Mouse (Mus musculus): Measurements from ENCODE around the gene H2al1c. TPM values are rescaled to one million over a fixed set of nuclear protein-coding genes. Genes with fewer than 3 reads are reported as not detected.
"Not testable (repeated sequence)": the region's sequence is repeated elsewhere in the genome, so short reads cannot be mapped to it uniquely, and the experiment has no call there.

The H2al1c gene
- not detected in 2 replicates for polyA plus RNA-seq (2015; fragmentation: Nextera tagmentation; extraction: Ambion mirVana)

- H3K9me3 ChIP-seq; H3K27me3 ChIP-seq; H3K36me3 ChIP-seq; H3K27ac ChIP-seq; ATAC-seq; H3K4me3 ChIP-seq (replicated peaks); H3K4me1 ChIP-seq (replicated peaks); H3K4me2 ChIP-seq (replicated peaks); H3K9ac ChIP-seq (replicated peaks): not testable (repeated sequence)
- 75% methylated on average over 1 of the region's 6 CpGs for WGBS
Observed at GRCm38 (mm10) chrX:11305355-11305754, at the start of gene H2al1c. Gene H2al1c, plus strand, starts transcription at chrX:11305655.

GRCm38 (mm10) chrX:11264918-11265317 is 40.5 kb upstream of the H2al1c start:
- Histone ChIP-seq H3K4me3 (replicated peaks) (no peak overlapping the region), H3K4me1 (replicated peaks) (no peaks in the 10 kb centered on the region), H3K4me2 (replicated peaks) (no peak overlapping the region), H3K27me3 (no peaks in the 10 kb centered on the region), H3K36me3 (no peaks in the 10 kb centered on the region), H3K9me3 (no peaks in the 10 kb centered on the region), H3K27ac (no peak overlapping the region), H3K9ac (replicated peaks) (no peak overlapping the region)
- ATAC-seq: no peak
- 83% methylated on average over 8 of the region's 8 CpGs for WGBS

- no peak overlapping the region for H3K4me2 ChIP-seq (replicated peaks)
- no peak for ATAC-seq
- no peak overlapping the region for H3K9ac ChIP-seq (replicated peaks)
- no peaks in the 10 kb centered on the region for H3K27me3 ChIP-seq
- H3K4me3 ChIP-seq (replicated peaks): no peak overlapping the region
- no peak overlapping the region for H3K27ac ChIP-seq
- H3K4me1 ChIP-seq (replicated peaks): no peaks in the 10 kb centered on the region
- H3K9me3 ChIP-seq: no peaks in the 10 kb centered on the region
- 62% methylated on average over 7 of the region's 7 CpGs for WGBS
- no peaks in the 10 kb centered on the region for H3K36me3 ChIP-seq
Observed at GRCm38 (mm10) chrX:11267791-11268190, 37.7 kb upstream of the H2al1c start.

- WGBS: 76% methylated on average over 3 of the region's 3 CpGs
- ATAC-seq: no peak
- Histone ChIP-seq H3K4me3 (replicated peaks) (no peak overlapping the region), H3K4me2 (replicated peaks) (no peak overlapping the region), H3K27me3 (no peaks in the 10 kb centered on the region), H3K9ac (replicated peaks) (no peak overlapping the region), H3K27ac (no peak overlapping the region), H3K4me1 (replicated peaks) (no peaks in the 10 kb centered on the region), H3K36me3 (no peaks in the 10 kb centered on the region), H3K9me3 (no peaks in the 10 kb centered on the region)
Observed at GRCm38 (mm10) chrX:11269074-11269473, 36.4 kb upstream of the H2al1c start.

GRCm38 (mm10) chrX:11273190-11273589 is 32.3 kb upstream of the H2al1c start:
- 87% methylated on average over 3 of the region's 3 CpGs for WGBS
- H3K4me1 ChIP-seq (replicated peaks): no peaks in the 10 kb centered on the region
- H3K9ac ChIP-seq (replicated peaks): no peak overlapping the region
- H3K27ac ChIP-seq: no peak overlapping the region
- no peaks in the 10 kb centered on the region for H3K36me3 ChIP-seq
- H3K9me3 ChIP-seq: no peaks in the 10 kb centered on the region
- ATAC-seq: no peak
- H3K4me2 ChIP-seq (replicated peaks): no peak overlapping the region
- no peak overlapping the region for H3K4me3 ChIP-seq (replicated peaks)
- peaks cover 4% of the 10 kb centered on the region; the same call in 1 of the 2 replicates for H3K27me3 ChIP-seq

GRCm38 (mm10) chrX:11277083-11277482 is 28.4 kb upstream of the H2al1c start:
- peaks cover 4% of the 10 kb centered on the region; the same call in 1 of the 2 replicates for H3K27me3 ChIP-seq
- H3K9ac ChIP-seq (replicated peaks): no peak overlapping the region
- 86% methylated on average over 6 of the region's 6 CpGs for WGBS
- no peaks in the 10 kb centered on the region for H3K36me3 ChIP-seq
- H3K27ac ChIP-seq: no peak overlapping the region
- no peak for ATAC-seq
- H3K4me3 ChIP-seq (replicated peaks): no peak overlapping the region
- H3K4me1 ChIP-seq (replicated peaks): no peaks in the 10 kb centered on the region
- no peaks in the 10 kb centered on the region for H3K9me3 ChIP-seq
- H3K4me2 ChIP-seq (replicated peaks): no peak overlapping the region

GRCm38 (mm10) chrX:11280741-11281140 is 24.7 kb upstream of the H2al1c start:
- H3K9me3 ChIP-seq: no peaks in the 10 kb centered on the region
- no peak overlapping the region for H3K27ac ChIP-seq
- no peak overlapping the region for H3K4me2 ChIP-seq (replicated peaks)
- peaks cover 4% of the 10 kb centered on the region; the same call in 1 of the 2 replicates for H3K27me3 ChIP-seq
- ATAC-seq: no peak
- no peak overlapping the region for H3K9ac ChIP-seq (replicated peaks)
- H3K4me3 ChIP-seq (replicated peaks): no peak overlapping the region
- no peaks in the 10 kb centered on the region for H3K4me1 ChIP-seq (replicated peaks)
- 75% methylated on average over 2 of the region's 2 CpGs for WGBS
- H3K36me3 ChIP-seq: no peaks in the 10 kb centered on the region

GRCm38 (mm10) chrX:11288306-11288882 is 17.1 kb upstream of the H2al1c start:
- no peak overlapping the region for H3K9ac ChIP-seq (replicated peaks)
- no peaks in the 10 kb centered on the region for H3K4me1 ChIP-seq (replicated peaks)
- H3K9me3 ChIP-seq: no peaks in the 10 kb centered on the region
- no peaks in the 10 kb centered on the region for H3K36me3 ChIP-seq
- H3K4me3 ChIP-seq (replicated peaks): no peak overlapping the region
- no peak overlapping the region for H3K4me2 ChIP-seq (replicated peaks)
- WGBS: 82% methylated on average over 14 of the region's 14 CpGs
- no peak for ATAC-seq
- no peak overlapping the region for H3K27ac ChIP-seq
- no peaks in the 10 kb centered on the region; the same call in 1 of the 2 replicates for H3K27me3 ChIP-seq

GRCm38 (mm10) chrX:11289244-11289643 is 16.2 kb upstream of the H2al1c start:
- no peak for ATAC-seq
- H3K4me2 ChIP-seq (replicated peaks): no peak overlapping the region
- 30% methylated on average over 4 of the region's 4 CpGs for WGBS
- H3K4me3 ChIP-seq (replicated peaks): no peak overlapping the region
- H3K36me3 ChIP-seq: no peaks in the 10 kb centered on the region
- H3K9me3 ChIP-seq: no peaks in the 10 kb centered on the region
- no peak overlapping the region for H3K9ac ChIP-seq (replicated peaks)
- H3K27me3 ChIP-seq: no peaks in the 10 kb centered on the region; the same call in 1 of the 2 replicates
- H3K27ac ChIP-seq: no peak overlapping the region
- H3K4me1 ChIP-seq (replicated peaks): no peaks in the 10 kb centered on the region

GRCm38 (mm10) chrX:11298957-11299356 is 6.5 kb upstream of the H2al1c start, which contains the start of gene H2al1a:
Gene H2al1a, plus strand, starts transcription at chrX:11299257.
- not testable (repeated sequence) for H3K4me3 ChIP-seq (replicated peaks); ATAC-seq; H3K36me3 ChIP-seq; H3K4me2 ChIP-seq (replicated peaks); H3K4me1 ChIP-seq (replicated peaks); H3K27me3 ChIP-seq; H3K9me3 ChIP-seq; H3K9ac ChIP-seq (replicated peaks); H3K27ac ChIP-seq
- WGBS: no CpG with 5 or more reads among the region's 3 CpGs

- not testable (repeated sequence) for H3K27ac ChIP-seq; H3K4me3 ChIP-seq (replicated peaks); H3K4me1 ChIP-seq (replicated peaks); H3K9ac ChIP-seq (replicated peaks); H3K36me3 ChIP-seq; H3K4me2 ChIP-seq (replicated peaks); H3K27me3 ChIP-seq; ATAC-seq; H3K9me3 ChIP-seq
- 92% methylated on average over 1 of the region's 3 CpGs for WGBS
Observed at GRCm38 (mm10) chrX:11302132-11302531, 3.3 kb upstream of the H2al1c start, which contains the start of gene H2al1b. Gene H2al1b, plus strand, starts transcription at chrX:11302432.

- not testable (repeated sequence) for H3K4me2 ChIP-seq (replicated peaks); H3K4me3 ChIP-seq (replicated peaks); H3K27ac ChIP-seq; H3K9ac ChIP-seq (replicated peaks); H3K9me3 ChIP-seq; H3K4me1 ChIP-seq (replicated peaks); ATAC-seq; H3K36me3 ChIP-seq; H3K27me3 ChIP-seq
- WGBS: no CpG with 5 or more reads among the region's 6 CpGs
Observed at GRCm38 (mm10) chrX:11308524-11308923, 3.1 kb downstream of the H2al1c start, which contains the start of gene H2al1d. Gene H2al1d, plus strand, starts transcription at chrX:11308824.

- H3K27me3 ChIP-seq; ATAC-seq; H3K27ac ChIP-seq; H3K4me3 ChIP-seq (replicated peaks); H3K9ac ChIP-seq (replicated peaks); H3K9me3 ChIP-seq; H3K4me2 ChIP-seq (replicated peaks); H3K4me1 ChIP-seq (replicated peaks); H3K36me3 ChIP-seq: not testable (repeated sequence)
- WGBS: no CpG with 5 or more reads among the region's 3 CpGs
Observed at GRCm38 (mm10) chrX:11311634-11312033, 6.2 kb downstream of the H2al1c start, which contains the start of gene H2al1e. Gene H2al1e, plus strand, starts transcription at chrX:11311934.
